Mouse (Mus musculus) embryo, embryonic 11.5 days (tissue): ENCODE measurements around the gene Ifnl3.
A peak's percentile ranks its signal among the peaks of the same experiment; 100 is the strongest.
"Not testable (repeated sequence)": the region's sequence is repeated elsewhere in the genome, so short reads cannot be mapped to it uniquely, and the experiment has no call there.

Experiments used
- DNase-seq: peaks from one replicate; pipeline ENCODE4 v3.0.0-alpha.2; 2012; ENCODE audit warnings: low read depth, low spot score

Ifnl3 gene

DNA sequence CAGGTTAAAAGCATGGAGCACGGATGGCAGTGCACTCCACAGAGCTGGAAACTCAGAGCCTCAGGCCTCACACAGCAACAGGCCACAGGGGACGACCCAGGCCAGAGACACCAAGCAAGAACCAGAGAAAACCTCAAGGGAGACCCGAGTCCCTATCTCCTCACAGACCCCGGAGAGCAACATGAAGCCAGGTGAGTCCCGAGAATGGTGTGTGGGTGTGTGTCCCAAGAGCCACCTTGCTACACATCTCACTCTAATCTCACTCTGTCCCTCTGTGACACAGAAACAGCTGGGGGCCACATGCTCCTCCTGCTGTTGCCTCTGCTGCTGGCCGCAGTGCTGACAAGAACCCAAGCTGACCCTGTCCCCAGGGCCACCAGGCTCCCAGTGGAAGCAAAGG, at the start of gene Ifnl3:
Gene Ifnl3, plus strand, starts transcription at position 301 of the 400 bp plus-strand sequence.
- DNase-seq = not testable (repeated sequence)

DNA sequence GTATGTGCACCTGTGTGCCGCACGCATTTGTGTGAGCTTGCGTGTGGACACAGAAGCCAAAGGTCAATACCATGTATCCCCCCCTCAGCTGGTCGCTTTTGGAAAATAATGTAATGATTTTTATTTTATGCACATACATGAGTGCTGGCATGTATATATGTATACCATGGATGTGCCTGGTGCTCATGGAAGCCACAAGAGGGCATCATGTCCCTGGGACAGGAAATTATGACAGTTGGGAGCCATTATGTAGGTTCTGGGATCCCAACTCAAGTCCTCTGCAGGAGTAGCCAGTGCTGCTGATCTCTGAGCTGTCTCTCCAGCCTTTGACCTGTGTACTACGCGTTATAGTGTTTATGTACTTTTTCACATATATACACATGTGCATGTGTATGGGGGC, 46.4 kb upstream of the Ifnl3 start:
- no peak for DNase-seq

DNA sequence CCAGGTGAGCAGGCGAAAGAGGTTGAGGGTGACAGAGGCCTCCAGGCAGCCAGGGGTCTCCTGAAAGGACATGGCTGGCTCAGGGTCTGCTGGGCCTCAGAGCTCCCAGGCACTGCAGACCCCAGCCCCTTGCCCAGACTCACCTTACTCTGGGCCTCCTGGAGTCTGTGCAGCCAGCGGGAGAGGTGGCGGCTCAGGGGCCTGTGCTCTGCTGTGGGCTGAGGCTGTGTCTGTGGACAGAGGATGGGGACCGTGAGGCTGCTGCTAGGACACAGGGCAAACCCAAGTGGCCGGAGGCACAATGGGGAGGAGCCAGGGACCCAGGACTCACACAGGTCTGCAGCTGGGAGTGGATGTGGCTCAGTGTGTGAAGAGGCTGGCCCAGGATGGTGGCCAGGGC, 45.3 kb upstream of the Ifnl3 start:
- no peak for DNase-seq

DNA sequence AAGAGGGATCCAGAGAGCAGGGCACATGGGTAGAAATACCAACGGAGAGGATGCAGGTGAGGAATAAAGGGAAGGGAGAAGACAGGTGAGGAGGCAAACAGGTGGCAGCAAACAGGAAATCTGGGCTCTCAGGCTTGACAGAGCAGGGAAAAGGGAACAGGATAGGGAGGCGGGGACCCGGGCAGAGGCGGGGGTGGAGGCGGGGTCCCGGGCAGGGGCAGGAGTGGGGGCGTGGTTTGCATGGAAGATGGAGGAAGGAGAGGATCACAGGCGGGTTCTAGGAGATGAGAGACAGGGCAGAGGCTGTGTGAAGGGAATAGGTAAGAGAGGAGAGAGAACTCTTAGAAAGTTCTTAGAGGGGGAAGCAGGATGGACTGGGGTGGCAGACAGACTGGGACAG, 43.8 kb upstream of the Ifnl3 start:
- no peak for DNase-seq

DNA sequence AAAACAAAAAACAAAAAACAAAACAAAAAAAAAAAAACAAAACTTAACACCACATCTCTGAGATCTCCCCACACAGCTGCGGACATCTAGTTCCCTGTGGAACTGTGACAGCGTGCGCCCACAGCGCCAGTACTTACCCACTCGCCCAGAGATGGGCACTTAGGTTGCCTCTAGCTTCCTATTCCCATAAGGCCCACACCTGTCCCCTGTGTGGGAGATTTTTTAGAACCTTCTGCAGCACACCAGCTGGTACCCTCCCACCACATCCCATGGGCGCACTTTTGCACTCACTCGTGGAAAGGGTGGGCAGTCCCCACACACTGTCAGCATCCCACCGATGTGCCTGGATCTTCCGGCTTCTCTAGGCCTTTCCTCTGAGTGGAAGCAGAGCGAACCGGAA, 39.8 kb upstream of the Ifnl3 start:
- no peak for DNase-seq

DNA sequence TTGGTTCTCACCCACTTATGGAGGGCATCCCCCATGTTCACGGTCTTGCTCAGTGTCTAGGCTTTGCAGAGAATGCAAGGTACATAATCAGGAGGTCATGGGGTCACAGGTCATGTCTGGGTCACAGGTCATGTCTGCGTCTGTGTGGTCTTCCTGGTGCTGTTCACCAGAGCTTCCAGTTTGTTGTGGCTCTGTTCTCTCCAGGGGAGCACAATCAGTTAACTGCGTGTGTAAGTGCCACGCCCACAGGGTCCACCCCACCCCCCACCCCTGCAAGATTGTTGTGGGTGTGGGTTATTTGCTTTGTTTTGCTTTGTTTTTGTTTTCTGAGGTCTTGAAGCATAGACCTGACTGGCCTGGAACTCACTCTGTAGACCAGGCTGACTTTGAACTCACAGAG, 38.4 kb upstream of the Ifnl3 start:
- DNase-seq = no peak

DNA sequence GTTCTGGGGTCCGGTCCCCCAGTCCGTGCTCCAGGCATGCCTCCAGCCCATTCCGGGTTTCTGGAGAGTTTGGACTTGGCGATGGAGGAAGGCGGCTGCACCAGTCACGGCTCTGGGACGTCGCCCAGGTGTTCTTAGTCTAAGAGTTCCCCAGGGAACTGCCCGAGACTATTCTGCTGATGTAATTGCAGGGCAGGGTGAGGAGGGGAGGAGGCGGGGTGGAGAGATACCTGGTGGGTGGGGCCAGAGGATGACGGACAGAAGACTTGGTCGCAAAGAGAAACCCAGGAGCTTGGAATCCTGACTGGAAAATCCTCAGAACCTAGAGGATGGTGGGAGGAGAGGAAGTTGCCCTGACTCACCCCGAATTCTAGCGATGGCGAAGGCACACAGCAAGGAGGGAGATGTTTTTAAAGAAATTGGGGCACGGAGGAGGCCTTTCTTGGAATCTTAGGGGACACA, 34.6 kb upstream of the Ifnl3 start:
- no peak for DNase-seq

DNA sequence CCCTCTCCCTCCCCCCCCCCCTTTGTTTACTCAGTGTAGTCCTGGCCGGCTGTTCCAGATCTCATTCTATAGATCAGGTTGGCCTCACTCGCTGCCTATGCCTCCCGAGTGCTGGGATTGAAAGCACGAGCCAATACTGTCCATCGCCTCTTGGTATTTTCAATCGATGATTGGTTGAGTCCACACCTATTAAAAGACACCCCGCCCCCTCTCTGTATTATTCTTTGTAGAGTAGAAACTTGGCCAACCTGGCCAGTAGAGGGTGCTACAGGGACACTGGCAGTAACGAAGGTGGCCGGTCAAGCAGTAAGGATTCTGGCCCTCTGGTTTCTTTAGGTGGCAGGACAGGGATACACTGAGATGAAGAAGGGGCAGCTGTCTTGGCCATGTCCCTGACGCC, 32.2 kb upstream of the Ifnl3 start:
- peak; percentile 37 for DNase-seq

DNA sequence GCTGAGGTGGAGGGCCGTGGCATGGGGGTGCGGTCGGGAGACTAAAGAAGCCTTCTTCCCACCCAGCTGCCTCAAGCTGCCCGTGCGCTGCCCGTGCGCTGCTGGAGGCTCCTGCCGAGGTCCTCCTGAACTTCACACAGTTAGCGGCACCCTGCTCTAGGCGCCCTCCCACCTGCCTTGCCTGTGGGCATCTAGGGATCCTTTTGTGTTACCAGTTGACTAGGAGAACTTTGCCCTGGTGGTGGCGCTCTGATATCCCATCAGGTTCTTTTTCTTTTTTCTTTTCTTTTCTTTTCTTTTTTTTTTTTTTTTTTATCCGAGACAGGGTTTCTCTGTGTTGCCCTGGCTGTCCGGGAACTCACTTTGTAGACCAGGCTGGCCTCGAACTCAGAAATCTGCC, 31.7 kb upstream of the Ifnl3 start:
- DNase-seq = no peak

DNA sequence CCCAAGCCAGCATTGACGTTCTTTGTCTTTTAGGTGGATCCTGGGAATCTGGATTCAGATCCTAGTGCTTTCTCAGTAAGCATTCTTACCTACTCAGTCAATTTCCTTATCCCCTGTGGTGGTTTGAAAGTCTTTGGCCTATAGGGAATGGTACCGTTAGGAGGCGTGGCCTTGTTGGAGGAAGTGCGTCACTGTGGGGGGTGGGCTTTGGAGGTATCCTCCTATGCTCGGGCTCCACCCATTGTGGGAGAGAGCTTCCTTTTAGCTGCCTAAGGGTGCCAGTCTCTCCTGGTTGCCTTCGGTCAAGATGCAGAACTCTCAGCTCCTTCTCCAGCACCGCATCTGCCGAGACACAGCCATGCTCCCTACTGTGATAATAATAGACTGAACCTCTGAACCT, 30.3 kb upstream of the Ifnl3 start:
- DNase-seq = no peak

DNA sequence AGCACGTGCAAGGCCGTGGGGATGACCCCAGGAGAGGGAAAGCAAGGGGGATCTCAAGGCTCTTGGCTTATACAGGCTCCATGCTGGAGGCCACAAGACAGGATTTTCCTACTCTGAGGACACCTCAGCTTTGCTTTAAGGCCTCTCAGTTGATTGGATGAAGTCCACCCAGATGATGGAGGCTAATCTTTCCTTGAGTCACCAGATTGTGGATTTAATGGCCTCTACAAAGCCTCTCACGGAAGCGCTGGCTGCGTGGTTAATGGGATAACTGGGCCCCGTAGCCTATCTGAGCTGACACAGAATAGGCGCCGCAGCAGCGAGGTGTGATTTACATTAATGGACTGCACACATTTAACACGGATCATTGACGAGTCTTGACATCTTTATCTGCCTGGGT, 27.2 kb upstream of the Ifnl3 start:
- no peak for DNase-seq

DNA sequence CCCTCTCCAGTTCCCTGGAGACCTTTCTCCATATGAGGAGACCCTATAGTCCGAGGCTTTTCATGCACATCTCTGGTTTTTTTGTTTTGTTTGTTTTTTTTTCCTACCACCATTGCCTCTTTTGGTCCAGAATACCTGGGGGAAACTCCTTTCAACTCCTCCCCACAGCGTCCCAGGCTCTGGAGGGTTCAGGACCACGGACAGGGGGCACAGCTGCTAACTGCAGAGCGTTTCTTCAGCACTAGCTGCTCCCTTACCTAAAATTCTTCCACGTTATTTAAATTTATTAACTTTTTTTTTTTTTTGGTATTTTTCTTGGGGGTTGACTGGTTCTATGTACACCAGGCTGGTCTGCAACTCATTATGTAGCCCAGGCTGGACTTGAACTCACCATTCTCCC, 17.1 kb upstream of the Ifnl3 start:
- no peak for DNase-seq

DNA sequence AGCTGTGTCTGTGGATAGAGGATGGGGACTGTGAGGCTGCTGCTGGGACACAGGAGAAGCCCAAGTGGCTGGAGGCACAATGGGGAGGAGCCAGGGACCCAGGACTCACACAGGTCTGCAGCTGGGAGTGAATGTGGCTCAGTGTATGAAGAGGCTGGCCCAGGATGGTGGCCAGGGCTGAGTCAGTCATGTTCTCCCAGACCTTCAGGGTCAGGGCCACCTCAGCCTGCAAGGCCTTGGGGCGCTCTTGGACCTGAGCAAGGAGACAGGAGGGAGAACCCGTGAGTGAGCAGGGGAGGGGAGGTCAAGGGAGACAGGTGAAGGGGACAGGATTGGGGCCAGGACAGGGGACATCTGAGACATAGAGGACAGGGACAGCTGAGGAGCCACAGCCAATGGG, 13.5 kb upstream of the Ifnl3 start:
- DNase-seq = not testable (repeated sequence)

DNA sequence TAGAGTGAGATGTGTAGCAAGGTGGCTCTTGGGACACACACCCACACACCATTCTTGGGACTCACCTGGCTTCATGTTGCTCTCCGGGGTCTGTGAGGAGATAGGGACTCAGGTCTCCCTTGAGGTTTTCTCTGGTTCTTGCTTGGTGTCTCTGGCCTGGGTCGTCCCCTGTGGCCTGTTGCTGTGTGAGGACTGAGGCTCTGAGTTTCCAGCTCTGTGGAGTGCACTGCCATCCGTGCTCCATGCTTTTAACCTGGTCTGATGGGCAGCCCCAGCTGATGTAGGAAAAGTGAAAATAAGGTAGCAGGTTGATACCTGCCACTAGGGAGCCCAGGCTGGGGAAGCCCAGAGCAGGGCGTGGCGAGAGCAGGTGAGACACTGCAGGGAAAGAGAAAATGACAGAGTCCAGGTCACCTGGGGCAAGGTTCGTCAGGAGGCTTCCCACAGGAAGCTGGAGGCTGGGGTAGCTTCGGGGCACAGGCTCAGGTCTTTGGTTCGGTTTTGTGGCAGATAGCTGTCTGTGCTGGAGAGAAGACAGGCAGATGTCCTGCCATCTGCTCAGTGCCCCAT, 12.1 kb upstream of the Ifnl3 start, which contains the start of gene Ifnl2:
Gene Ifnl2, minus strand, starts transcription at position 51 of the 570 bp plus-strand sequence.
- DNase-seq = not testable (repeated sequence)

DNA sequence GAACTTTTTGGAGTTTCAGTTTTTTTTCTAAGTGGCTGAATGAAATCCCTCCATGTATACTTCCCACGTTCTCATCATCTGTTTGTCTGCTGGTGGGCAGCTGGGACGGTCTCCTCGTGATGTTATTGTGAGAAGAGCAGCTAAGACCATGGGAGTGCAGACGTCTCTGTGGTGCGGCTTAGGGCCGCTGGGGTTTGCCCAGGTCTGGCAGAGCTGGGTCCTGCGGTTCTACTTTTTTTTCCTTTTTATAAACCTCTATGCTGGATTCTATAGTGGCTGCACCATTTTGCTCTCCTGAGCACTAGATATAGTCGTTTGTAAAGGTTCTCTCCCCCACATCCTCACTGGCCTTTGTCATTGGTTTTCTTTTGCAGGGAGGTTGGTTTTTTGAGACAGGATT, 11.2 kb upstream of the Ifnl3 start:
- no peak for DNase-seq

DNA sequence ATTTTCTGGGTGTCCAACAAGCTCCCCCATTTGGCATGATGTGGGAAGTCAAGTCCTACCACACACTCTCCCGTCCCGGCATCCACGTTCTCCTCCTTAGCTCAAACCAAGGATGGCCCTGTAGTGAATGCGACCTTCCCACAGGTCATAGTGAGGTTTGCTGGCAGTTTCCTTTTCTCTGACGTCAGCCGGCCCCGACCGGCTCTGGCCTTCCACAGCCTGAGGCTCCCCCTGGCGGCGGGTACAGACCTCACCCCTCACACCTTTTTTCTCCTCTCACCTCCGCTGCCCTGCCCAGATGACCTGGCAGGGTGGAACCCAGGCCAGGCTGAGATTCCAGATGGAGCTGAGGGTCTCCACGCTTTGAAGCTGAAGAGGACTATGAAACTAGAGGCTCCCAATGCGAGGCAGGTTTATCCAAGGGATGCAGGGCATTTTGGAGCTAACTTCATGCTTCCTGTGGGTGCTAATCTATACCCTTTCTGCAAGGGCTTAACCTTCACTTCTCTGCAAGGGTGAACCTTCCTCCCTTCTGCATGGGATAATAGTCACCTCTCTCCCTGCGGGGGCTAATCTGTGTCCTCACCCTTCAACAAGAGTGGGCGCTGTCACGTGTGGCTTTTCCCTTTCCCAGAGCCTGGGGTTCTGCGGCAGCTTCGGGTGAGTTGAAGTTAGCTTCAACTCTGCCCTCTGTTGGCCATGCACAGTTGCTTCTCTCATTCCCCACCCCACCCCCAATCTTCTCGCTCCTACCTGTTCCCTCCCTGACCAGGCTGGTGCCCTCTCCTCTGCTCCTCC, 5.5 kb downstream of the Ifnl3 start:
- peak; percentile 46 for DNase-seq

DNA sequence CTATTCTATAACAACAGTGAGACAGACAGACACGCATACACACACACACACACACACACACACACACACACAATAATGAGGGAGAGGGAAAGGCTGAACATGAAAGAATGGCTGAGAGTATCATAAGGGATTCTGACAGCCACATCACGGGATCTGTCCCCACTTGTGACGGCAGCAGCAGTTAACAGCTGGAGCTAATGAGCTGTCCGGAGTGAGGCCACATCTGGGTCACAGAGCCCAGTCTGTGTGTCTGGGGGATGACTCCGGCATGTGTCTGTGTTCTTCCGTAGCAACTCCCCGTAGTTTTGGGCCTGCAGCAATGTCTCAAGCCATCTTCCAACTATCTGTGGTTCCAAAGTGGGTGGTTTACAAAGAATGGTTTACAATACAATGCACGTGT, 9.4 kb downstream of the Ifnl3 start:
- no peak for DNase-seq

DNA sequence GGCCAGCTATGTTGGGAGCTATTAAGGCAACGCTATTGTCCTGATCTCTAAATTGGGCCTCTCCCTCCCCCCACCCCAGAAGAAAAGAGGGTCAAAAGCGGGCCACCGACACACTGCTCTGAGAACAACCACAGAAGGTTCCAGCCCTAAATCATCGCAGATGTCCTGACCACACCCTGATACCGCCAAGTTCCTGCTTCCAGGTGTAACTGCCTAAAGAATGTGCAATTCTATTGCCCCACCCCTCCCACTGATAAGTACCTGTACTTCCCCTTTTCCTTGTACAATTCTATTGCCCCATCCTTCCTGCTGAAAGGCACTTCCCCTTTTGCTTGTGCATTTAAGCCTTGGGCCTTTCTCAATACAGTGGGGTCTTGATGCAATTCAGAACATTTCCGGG, 16.2 kb downstream of the Ifnl3 start:
- not testable (repeated sequence) for DNase-seq

DNA sequence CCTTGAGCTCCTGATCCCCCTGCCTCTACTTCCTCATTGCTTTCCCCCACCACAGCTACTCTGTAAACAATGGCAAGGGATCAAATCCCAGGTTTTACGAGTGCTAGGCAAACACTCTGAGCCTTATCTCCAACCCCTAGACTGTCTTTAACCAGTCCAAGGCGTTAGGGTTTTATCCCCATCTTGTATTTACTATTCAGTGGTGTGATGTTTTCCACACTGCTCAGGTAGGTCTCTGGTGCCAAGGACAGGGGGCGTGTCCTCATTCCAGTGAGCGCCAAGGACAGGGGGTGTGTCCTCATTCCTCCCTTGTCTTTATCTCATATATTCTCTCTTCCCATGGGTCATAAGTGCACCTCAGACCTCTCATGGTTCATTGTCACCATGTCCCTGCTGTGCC, 17.9 kb downstream of the Ifnl3 start, which contains the start of gene Sycn:
Gene Sycn, plus strand, starts transcription at position 360 of the 400 bp plus-strand sequence.
- no peak for DNase-seq

DNA sequence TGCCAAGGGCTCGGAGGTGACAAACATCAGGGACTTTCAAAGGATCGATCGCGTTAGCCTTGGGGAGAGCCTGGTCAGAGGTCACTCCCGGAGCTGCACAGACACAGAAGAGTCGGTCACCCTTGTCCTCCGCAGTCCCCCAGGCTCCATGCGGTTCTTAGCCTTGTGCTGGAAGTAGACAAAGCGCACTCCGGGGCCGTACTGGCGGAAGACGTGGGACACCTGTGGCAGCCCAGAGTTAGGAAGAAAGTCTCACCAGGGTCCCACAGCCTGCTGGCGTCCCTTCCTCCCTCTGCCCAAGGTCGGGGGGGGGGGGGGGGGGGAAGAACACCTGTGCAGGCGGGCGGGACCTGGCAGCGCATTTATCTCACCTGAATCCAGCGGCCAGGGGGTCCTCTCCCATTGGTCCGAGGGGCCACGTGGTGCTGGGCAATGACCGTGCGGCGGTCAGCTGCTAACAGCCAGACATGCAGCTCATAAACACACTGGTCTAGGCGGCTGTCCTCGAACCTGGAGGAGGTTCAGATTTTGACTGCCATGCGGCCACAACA, 21.5 kb downstream of the Ifnl3 start:
- no peak for DNase-seq

DNA sequence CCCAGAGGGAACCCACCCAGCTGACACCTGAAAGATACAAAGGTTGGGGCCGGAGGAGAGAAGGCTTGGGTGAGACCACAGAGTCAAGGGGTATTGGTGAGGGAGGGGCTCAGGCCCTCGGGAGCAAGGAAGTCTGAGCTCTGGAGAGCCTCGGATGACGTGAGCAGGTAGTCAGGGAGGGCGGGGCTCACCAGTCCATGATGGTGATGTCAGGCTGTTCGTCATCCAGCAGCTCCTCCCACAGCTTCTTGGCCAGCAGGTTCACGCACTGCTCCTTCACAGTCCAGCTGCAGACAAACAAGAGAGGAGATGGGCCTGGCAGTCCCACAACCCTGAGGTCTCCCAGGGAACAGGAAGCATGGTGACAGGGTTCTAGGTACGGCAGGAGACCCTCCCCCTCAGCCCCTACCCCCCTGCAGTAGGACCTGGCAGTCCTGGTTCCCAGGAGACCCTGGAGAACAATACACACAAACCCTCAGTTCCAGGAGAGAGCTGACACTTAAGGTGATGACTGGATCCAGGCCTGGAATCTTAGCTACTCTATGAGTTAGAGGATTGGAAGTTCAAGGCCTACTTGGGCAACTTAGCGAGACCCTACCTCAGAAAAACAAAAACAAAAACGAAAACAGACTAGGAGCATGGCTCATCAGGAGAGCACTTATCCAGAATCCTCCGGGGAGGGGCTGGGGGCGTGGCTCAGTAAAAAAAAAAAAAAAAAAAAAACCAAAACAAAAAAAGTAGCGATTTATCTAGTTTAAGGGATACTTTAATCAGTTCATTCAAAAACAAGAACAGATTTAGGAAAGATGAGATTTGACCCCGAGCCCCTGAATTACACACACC, 22.6 kb downstream of the Ifnl3 start:
- no peak for DNase-seq

DNA sequence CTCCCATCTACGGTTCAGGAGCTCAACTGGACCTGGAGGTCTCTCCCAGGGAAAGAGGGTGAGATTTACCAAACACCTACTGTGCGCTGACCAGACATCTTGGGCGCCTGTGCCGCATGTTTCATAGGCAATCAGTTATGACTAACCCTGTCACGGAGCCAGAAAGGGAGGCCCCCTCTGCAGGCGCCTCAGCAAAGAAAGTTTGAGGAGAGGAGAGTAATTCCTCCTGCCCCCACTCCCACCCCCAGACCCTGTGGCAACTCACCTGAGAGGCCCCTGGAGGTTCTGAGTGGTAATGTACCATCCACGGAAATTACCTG, 23.2 kb downstream of the Ifnl3 start:
- no peak for DNase-seq
